Mouse (Mus musculus) midbrain, embryonic 14.5 days (tissue): Measurements from ENCODE around the gene Gga2. TPM values are rescaled to one million over a fixed set of nuclear protein-coding genes. Genes with fewer than 3 reads are reported as not detected.

ENCODE experiments used
- ATAC-seq: fragments of 200-750 bp; cut with Nextera tagmentation; 2 replicates; pipeline ENCODE4 v1.8.0; 2017; ENCODE audit warnings: moderate number of reproducible peaks, moderate library complexity; ENCODE audit not compliant: low FRiP score, low TSS enrichment
- DNase-seq: peaks from one replicate; pipeline ENCODE4 v3.0.0-alpha.2; 2015
- H3K27ac ChIP-seq: fragments of 300-500 bp; sonication (generic); replicated peaks from 2 replicates; pipeline ENCODE4 v1.5.1; 2014; ENCODE audit warnings: mild to moderate bottlenecking, low read depth, low read length, moderate library complexity
- H3K27me3 ChIP-seq: fragments of 300-500 bp; sonication (generic); 2 replicates; pipeline ENCODE4 v1.6.1; 2014; ENCODE audit warnings: low read length, control low read depth, mixed read lengths; ENCODE audit not compliant: control insufficient read depth, insufficient read depth
- H3K36me3 ChIP-seq: fragments of 300-500 bp; sonication (generic); 2 replicates; pipeline ENCODE4 v1.6.1; 2014; ENCODE audit warnings: low read length, control low read depth; ENCODE audit not compliant: control insufficient read depth, insufficient read depth
- H3K4me1 ChIP-seq: fragments of 300-500 bp; sonication (generic); 2 replicates; pipeline ENCODE4 v1.6.1; 2014; ENCODE audit warnings: mild to moderate bottlenecking, antibody characterized with exemption, low read length, control low read depth; ENCODE audit not compliant: control insufficient read depth, insufficient read depth
- H3K4me2 ChIP-seq: fragments of 300-500 bp; sonication (generic); 2 replicates; pipeline ENCODE4 v1.6.1; 2014; ENCODE audit warnings: mild to moderate bottlenecking, low read length, moderate library complexity
- H3K4me3 ChIP-seq: fragments of 300-500 bp; sonication (generic); replicated peaks from 2 replicates; pipeline ENCODE4 v1.5.1; 2014; ENCODE audit warnings: low read depth, low read length
- H3K9ac ChIP-seq: fragments of 300-500 bp; sonication (generic); replicated peaks from 2 replicates; pipeline ENCODE4 v1.6.1; 2014; ENCODE audit warnings: mild to moderate bottlenecking, low read length, moderate library complexity
- H3K9me3 ChIP-seq: fragments of 300-500 bp; sonication (generic); 2 replicates; pipeline ENCODE4 v1.6.1; 2016; ENCODE audit warnings: low read length, control low read depth, mixed read lengths; ENCODE audit not compliant: control insufficient read depth
- WGBS: fragments of 180-500 bp; shearing (Covaris S2); extraction: QIAGEN DNeasy Blood & Tissue Kit; methylation state at CpG from one replicate; pipeline ENCODE4 v1.1.7; 2014; 5-methylcytosine and 5-hydroxymethylcytosine counted together
- polyA plus RNA-seq: library from polyadenylated mRNA; unstranded; fragments of >200 nt; fragmentation: Nextera tagmentation; extraction: Ambion mirVana; gene quantifications from 2 replicates; pipeline ENCODE4 v1.2.1, GENCODE M21; 2014

Gene Gga2
- polyA plus RNA-seq, 1 experiment from 2014 or later: 33.3 TPM

DNA sequence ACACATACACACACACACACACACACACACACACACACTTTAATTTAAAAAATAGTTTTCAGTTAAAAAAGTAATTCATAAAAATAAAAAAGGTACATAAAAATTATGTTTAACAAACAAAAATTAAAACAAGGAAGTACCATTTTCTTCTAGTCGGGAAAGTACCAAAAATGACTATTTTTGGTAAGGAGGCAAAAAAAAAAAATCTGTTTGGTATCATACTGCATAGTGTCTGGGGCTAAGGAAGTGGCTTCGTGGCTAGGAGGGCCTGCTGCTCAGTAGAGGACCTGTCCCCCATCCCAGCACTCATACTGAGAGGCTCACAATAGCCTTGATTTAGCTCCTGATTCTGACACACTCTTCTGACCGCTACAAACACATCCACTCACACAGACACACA is 49.3 kb downstream of the Gga2 start:
- WGBS: 89% methylated on average over 3 of the region's 3 CpGs
- Histone ChIP-seq H3K27ac (no peak overlapping the region), H3K4me3 (no peak overlapping the region), H3K9me3 (no peaks in the 10 kb centered on the region), H3K9ac (no peak overlapping the region), H3K4me1 (no peaks in the 10 kb centered on the region), H3K4me2 (no peak overlapping the region), H3K36me3 (peaks cover 25% of the 10 kb centered on the region), H3K27me3 (no peaks in the 10 kb centered on the region)
- DNase-seq: no peak
- no peak for ATAC-seq

DNA sequence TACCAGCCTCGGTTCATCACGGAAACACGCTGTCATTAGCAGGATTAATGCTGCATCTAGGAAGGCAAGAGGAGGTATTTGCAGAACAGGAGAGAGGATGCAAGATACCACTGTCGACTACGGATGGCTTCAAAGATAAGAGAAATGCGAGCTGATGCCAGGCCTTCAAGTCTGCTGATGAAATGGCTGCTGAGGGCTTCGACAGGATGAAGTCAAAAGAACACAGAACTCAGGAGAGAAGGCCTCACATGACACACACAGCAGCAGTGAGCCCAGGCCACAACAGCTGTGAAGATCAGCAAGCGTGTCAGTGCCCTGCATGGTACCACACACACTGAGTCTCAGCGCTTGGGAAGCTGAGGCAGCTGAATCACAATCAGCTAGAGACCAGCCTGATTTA is 50.8 kb downstream of the Gga2 start:
- no peak overlapping the region for H3K4me3 ChIP-seq
- no peak overlapping the region for H3K4me2 ChIP-seq
- H3K9me3 ChIP-seq: no peaks in the 10 kb centered on the region
- no peaks in the 10 kb centered on the region for H3K27me3 ChIP-seq
- no peak for DNase-seq
- no peak overlapping the region for H3K27ac ChIP-seq
- H3K36me3 ChIP-seq: peaks cover 31% of the 10 kb centered on the region
- no peak overlapping the region for H3K9ac ChIP-seq
- no peak for ATAC-seq
- H3K4me1 ChIP-seq: no peaks in the 10 kb centered on the region
- WGBS: 92% methylated on average over 9 of the region's 9 CpGs

DNA sequence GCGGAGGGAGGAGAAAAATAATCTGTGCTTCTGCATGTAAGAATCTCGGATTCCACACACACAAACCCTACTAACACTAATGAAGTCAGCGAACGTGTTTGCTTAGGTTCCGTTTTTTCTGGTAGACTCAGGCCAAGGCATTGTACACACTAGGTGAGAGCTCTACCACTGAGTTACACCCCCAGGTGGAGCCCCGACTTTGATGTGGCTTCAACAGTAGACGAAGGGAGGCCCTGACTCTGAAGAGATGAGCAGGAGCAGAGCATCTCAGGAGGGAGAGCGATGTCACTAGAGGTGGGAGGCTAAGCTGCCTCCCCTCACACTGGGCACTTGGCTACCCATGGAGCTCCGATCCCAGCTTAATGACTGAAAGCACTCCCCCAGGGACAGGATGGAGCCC is 52.2 kb downstream of the Gga2 start:
- no peak overlapping the region for H3K27ac ChIP-seq
- DNase-seq (no peak), ATAC-seq (no peak)
- no peak overlapping the region for H3K9ac ChIP-seq
- H3K4me2 ChIP-seq: no peak overlapping the region
- H3K27me3 ChIP-seq: no peaks in the 10 kb centered on the region
- H3K9me3 ChIP-seq: no peaks in the 10 kb centered on the region
- no peak overlapping the region for H3K4me3 ChIP-seq
- WGBS: 90% methylated on average over 9 of the region's 9 CpGs
- H3K36me3 ChIP-seq: peaks cover 31% of the 10 kb centered on the region
- no peaks in the 10 kb centered on the region for H3K4me1 ChIP-seq

GRCm38 (mm10) chr7:121968242-121968641 is 52.8 kb downstream of the Gga2 start:
- ATAC-seq (no peak), DNase-seq (no peak)
- Histone ChIP-seq H3K27ac (no peak overlapping the region), H3K36me3 (peaks cover 31% of the 10 kb centered on the region), H3K4me3 (no peak overlapping the region), H3K9ac (no peak overlapping the region), H3K9me3 (no peaks in the 10 kb centered on the region), H3K27me3 (no peaks in the 10 kb centered on the region), H3K4me1 (no peaks in the 10 kb centered on the region), H3K4me2 (no peak overlapping the region)
- WGBS: 90% methylated on average over 8 of the region's 8 CpGs

DNA sequence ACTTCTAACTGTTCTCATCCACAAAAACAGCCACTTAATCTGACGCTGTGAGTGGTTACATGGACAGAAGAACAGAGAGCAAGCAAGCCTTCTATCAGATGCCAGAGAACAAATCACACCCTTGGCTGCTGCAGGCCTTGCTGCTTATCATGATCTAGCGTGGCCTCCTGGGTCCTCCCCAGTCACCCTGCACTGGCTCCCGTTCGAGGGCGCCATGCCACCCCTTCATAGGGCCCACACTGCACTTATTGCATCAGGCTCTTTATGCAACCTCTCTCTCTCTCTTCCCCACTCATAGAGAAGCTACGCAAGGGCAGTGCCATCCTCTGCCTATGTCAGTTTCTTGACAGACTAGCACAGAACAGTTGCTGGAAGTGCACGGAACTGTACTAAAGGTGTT is 54.9 kb downstream of the Gga2 start:
- Histone ChIP-seq H3K27ac (no peak overlapping the region), H3K27me3 (no peaks in the 10 kb centered on the region), H3K4me3 (no peak overlapping the region), H3K9me3 (no peaks in the 10 kb centered on the region), H3K36me3 (peaks cover 31% of the 10 kb centered on the region), H3K4me2 (no peak overlapping the region), H3K4me1 (no peaks in the 10 kb centered on the region), H3K9ac (no peak overlapping the region)
- WGBS: 98% methylated on average over 7 of the region's 7 CpGs
- ATAC-seq (no peak), DNase-seq (no peak)

GRCm38 (mm10) chr7:121963883-121964398 is 57.1 kb downstream of the Gga2 start:
- DNase-seq: peak; percentile 82
- Histone ChIP-seq H3K4me3 (no peak overlapping the region), H3K27ac (no peak overlapping the region), H3K9ac (no peak overlapping the region), H3K4me1 (no peaks in the 10 kb centered on the region), H3K4me2 (no peak overlapping the region), H3K27me3 (no peaks in the 10 kb centered on the region), H3K36me3 (peaks cover 19% of the 10 kb centered on the region), H3K9me3 (no peaks in the 10 kb centered on the region)
- ATAC-seq: no peak
- 71% methylated on average over 6 of the region's 6 CpGs for WGBS

- Histone ChIP-seq H3K9me3 (no peaks in the 10 kb centered on the region), H3K27ac (no peak overlapping the region), H3K27me3 (no peaks in the 10 kb centered on the region), H3K4me1 (no peaks in the 10 kb centered on the region), H3K4me2 (no peak overlapping the region), H3K4me3 (no peak overlapping the region), H3K9ac (no peak overlapping the region), H3K36me3 (peaks cover 19% of the 10 kb centered on the region)
- 91% methylated on average over 3 of the region's 3 CpGs for WGBS
- DNase-seq: no peak
- no peak for ATAC-seq
Observed at GRCm38 (mm10) chr7:121962571-121962959, 58.5 kb downstream of the Gga2 start.

DNA sequence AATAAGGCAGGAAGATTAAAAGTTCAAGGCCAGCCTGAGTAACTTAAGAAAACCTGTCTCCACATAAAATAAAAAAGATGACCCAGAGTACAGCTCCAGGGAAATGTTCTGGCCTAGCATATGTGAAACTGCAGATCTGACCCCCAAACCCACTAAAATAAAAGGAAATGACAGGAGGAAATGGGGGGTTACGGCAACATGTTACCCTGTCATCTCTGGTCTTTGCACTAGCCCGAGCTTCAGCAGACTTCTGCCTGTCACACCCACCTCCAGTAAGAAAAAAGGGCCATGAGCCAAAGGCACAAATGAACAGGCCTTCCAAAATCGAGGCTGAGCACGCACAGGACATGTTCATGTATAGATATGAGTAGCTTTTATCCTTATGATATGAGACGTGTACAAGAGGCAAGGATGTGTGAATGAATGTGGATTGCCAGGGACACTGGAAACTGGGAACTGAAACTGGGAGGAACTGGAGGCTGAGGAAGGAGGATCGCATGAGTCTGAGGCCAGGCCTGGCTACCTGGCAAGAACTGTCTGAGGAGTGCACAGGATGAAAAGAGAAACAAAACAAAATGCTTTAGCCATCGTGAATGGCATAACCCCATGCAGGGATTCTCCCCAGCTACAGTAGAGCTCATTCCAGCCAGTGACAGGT is 59.0 kb downstream of the Gga2 start:
- no peak overlapping the region for H3K9ac ChIP-seq
- no peak for ATAC-seq
- no peak for DNase-seq
- H3K36me3 ChIP-seq: peaks cover 19% of the 10 kb centered on the region
- WGBS: 89% methylated on average over 7 of the region's 7 CpGs
- no peak overlapping the region for H3K4me2 ChIP-seq
- no peaks in the 10 kb centered on the region for H3K27me3 ChIP-seq
- no peaks in the 10 kb centered on the region for H3K9me3 ChIP-seq
- no peaks in the 10 kb centered on the region for H3K4me1 ChIP-seq
- no peak overlapping the region for H3K27ac ChIP-seq
- no peak overlapping the region for H3K4me3 ChIP-seq

GRCm38 (mm10) chr7:121955802-121956201 is 65.2 kb downstream of the Gga2 start:
- Histone ChIP-seq H3K4me3 (no peak overlapping the region), H3K9ac (no peak overlapping the region), H3K4me2 (no peak overlapping the region), H3K36me3 (peaks cover 23% of the 10 kb centered on the region), H3K4me1 (no peaks in the 10 kb centered on the region), H3K27me3 (no peaks in the 10 kb centered on the region), H3K27ac (no peak overlapping the region), H3K9me3 (no peaks in the 10 kb centered on the region)
- DNase-seq (no peak), ATAC-seq (no peak)
- WGBS: 94% methylated on average over 12 of the region's 12 CpGs
